Mouse (Mus musculus) ovary, postnatal 36 days (tissue): ENCODE results near the gene Lmntd1.

ENCODE experiments used
- DNase-seq: peaks from one replicate; pipeline ENCODE4 v3.0.0; 2022; ENCODE audit warnings: low spot score, mixed read lengths

Gene Lmntd1

DNA sequence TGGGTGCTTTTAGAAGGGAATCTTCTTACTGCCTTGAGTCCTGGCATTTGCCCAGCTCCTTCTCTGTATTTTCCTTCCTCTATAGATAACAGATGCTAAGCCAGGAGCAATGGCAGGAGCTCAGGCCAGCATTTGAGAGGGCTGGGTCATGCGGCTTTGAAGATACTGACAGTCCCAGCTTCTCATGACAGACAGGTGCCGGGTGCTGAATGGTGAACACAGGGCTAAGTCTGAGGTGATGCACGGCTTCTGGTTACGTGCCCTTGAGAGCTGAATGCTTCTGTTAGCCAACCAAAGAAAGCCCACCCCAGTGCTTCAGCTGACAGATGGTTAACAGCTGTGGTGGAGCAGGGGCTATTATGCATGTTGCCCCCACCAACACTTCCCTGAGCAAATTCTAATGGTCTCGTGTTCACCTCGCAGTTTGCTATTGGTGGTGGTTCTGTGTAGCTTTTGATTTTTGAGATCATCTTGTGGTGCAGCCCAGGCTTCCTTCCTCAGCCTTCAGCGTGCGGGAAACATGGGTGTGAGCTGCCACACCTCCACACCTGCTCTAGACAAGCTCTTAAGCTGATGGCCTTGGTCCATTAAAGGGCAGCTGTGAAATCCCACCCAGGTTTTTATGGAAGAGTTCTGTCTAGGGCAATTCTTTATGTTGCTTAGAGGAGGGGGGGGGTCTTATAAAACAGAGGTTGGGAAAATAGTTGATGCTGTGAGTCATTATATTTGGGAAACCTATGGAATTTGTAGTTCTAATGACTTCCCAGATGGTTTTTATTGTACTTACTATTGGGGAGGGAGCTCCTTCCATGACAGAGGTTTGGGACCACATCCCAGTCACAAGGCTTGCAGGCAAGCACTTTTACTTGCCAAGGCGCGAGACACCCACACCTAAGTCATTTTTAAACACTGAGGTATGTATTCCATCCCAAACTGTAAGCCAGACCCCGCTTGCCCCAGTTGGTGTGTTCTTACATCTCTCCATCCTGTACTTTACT, 181.1 kb downstream of the Lmntd1 start:
- DNase-seq: no peak

- DNase-seq: no peak
Measured at GRCm38 (mm10) chr6:145431747-145432146, 182.4 kb downstream of the Lmntd1 start.

GRCm38 (mm10) chr6:145427411-145427810, 186.7 kb downstream of the Lmntd1 start:
- DNase-seq: no peak

- DNase-seq: no peak
Measured at GRCm38 (mm10) chr6:145426501-145426900, 187.6 kb downstream of the Lmntd1 start.

- no peak for DNase-seq
Measured at GRCm38 (mm10) chr6:145424156-145424555, 190.0 kb downstream of the Lmntd1 start.

DNA sequence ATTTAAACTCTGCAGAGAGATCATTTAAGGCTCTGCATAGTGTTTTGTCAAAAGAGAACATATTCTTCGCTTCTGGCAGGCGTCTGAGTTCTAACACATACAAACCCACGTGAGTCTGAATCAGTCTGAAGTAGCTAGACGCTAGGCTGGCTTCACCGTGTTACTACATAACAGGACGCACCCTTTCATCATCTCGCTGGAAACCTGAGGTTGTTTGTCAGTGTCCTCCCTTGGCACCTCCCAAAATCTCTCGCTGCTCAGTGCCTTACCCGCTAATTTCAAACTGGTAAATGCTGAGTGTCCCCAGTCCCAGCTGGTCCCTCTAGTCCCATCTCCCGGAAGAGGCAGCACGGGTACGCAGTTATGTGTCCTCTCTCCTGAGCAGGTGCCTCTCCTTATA, 190.6 kb downstream of the Lmntd1 start:
- DNase-seq: no peak

GRCm38 (mm10) chr6:145421666-145422065, 192.5 kb downstream of the Lmntd1 start:
- no peak for DNase-seq

- no peak for DNase-seq
Measured at GRCm38 (mm10) chr6:145420407-145420806, 193.7 kb downstream of the Lmntd1 start.

DNA sequence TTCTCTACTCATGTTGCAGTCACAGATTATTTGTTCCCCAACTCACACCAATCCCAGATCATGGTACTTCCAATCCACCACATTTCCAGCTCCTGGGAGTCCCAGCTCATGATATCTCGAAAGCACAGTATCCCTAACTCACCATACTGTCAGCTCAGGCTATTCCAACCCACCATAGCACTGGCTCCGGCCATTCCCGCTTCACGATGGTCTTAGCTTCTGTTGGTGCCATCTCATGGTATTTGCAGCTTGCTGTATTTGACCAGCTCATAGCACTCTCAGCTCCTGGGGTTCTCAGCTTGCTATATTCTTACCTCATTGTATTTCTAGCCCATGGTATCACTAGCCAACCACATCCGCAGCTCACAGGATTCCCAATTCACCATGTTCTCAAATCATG, 195.3 kb downstream of the Lmntd1 start:
- no peak for DNase-seq

DNA sequence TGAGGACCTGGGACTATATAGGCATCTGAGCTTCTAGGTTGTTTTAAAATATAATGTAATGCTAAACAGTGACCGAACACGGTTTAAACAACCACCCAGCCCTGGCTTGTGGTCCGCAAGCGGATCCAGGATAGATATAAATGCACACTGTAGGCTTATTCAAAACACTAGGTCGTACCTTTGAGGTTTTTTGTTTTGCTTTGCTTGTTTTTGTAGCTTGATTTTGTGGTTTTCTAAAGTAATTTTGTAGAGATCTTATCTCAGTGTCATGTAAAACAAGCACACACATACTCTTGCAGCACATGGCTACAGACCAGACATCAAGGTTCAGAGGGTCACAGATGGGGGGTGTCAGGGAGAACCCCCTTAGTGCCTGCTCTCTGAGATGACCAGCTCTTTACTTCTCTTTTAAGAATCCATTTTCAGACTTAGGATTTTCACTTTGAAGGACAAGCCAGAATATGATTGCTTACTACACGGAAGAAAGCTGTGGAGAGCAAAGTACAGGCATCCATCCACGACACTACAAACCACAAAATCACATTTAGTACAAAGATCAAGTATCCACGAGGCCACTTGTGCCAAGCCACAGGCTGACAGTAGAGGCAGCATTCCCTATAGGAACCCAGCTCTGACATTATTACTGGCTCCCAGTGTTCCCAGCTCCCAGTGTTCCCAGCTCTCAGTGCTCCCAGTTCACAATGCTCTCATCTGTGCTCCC, 196.2 kb downstream of the Lmntd1 start:
- DNase-seq: no peak

DNA sequence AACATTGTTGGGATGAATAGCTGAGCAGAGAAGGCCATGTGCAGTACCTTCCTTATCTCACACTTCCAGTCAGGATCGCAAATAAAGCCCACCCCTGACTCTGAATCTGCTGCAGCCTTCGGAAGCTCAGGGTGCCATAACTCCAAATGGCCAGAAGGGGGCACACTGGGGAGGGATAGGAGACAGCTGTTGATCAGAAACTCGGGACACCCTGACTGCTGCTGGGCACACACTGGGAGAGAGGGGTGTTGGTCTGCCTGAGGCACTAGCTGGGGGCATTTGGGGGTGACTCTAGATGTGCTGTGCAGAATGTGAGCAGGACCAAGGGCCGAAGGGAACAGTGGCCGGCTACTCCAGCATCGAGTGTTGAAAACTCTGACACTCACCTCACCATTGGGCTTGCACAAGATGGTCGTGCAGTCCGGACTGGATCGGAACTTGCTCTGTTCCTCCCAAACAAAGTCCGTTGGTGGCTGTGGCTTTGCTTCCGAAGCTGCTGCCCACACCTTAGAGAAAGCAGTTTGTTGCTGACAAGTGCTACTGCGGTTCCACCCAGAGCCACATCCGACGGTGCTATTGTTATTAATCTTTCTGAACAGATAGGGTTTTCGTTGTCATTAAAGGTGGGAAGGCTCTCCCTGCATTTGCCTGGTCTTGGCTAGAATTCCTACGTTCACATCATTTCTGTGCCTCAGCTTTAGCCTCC, 197.0 kb downstream of the Lmntd1 start:
- DNase-seq: peak; percentile 56

DNA sequence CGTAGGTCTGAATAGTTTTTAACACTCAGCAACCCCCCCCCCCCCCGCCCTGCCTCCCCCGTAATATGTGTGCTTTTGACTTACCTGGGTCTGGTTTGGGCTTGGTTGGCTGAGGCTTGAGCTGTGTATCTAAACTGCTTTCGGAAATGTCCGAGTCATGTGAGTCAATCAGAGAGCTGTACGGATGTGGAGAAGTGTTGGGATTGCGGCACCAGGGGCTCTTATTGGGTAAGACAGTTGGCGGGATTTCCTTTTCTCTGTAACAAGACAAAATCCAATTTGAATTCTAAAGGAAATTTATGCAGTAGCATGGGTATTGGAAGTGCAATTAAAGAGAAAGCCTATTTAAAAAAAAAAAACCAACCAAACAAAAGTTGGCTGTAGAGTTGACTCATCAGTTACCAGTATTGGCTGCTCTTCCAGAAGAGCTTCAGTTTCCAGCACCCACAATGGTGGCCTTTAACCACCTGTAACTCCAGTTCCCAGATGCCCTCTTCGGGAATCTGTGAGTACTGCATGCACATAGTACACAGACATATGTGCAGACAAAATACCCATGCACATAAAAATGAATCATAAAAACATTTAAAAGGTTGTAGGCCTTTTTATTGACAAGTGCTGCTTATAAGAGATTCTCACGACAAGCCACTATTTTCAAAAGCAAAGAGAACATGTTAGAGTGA, 209.6 kb downstream of the Lmntd1 start:
- no peak for DNase-seq

- no peak for DNase-seq
Measured at GRCm38 (mm10) chr6:145401140-145401539, 213.0 kb downstream of the Lmntd1 start.

DNA sequence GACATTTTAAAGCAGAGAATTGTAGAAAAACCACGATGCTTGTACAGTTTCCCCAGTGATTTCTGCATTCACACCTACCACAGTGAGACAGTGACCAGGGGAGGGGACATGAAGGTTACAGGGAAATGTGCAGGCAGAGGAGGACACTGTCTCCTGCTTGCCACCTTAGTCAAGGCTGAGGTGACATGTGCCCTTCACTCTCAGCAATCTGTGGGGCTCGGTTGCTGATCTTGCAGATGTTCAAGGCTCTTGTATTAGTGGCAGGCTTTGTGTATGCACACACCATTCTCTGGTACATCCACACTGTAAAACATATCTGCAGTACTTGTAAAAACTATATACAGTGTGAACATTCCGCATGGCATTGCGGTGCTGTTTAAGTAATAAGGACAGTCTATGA, 216.2 kb downstream of the Lmntd1 start:
- no peak for DNase-seq

DNA sequence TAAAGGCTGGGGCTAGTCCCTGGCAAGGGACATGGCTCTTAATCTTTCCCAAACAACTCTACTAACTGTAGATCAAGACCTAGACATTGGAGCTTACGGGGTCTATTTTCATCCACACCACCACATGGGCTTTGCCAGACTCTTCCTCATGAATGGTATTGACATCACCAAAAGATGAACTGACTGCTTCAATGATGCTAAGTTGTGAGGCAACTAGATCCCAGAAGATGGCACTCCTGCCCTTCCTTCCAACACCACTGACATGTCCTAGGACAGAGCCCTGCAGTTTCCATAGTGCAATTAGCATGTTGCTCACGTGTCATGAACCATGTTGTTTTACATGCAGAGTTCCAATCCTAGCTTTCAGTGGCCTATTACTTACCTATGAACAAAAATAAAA, 217.6 kb downstream of the Lmntd1 start:
- no peak for DNase-seq

GRCm38 (mm10) chr6:145390421-145390820, 223.7 kb downstream of the Lmntd1 start:
- no peak for DNase-seq

DNA sequence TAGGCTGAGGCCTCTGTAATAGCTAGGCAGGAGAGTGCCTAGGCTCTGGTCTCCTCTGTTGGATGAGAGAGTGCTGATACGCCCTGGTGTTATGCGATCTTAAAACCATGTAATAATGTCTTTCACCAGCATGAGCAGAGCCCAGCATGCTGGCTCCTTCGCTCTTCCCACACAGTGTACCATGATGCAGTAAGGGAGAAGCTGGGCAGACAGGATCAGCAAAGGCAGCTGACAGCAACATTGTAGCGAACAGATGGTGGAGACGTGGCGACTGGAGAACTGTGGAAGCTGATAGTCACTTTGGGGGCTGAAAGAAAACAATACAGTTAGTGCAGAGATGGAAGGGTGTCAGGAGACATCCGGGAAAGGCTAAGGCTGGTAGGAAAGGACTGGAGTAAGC, 224.2 kb downstream of the Lmntd1 start:
- DNase-seq: no peak

- DNase-seq: no peak
Measured at GRCm38 (mm10) chr6:145387378-145387777, 226.7 kb downstream of the Lmntd1 start.

DNA sequence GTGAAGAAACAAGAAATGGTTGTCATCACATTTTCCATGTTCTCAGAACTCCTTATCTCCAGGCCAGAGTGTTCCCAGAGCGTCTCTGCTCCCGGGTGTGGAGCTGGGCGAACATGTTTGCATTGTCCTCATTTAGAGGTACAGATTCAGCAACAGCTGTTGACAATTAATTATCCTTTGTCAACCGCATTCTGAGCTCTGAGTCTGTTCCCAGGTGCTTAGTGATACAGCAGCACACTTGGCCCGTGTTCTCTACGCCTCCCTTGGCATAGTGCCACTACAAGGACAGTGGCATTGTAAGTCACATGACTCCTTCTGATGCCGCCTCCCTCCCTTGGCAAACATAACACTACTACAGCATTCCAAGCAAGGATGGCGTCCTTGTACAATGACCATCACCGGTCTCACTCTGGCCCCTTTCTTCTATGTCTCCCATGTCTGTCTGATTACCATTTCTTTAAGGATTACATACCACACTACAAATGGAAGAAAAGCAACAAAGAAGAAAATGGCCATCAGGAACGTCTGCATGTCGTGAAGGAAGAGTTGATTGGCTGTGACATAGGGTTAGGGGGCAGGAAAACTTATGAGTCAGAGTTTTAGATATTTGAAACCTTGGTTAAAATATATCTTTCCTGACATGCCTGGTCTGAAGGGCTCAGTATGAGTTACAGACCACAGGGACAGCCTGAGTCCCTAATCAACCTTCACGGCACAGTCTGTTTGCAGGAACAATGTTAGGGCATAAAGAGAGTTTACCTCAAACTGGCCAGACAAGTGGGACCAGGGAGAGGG, 231.3 kb downstream of the Lmntd1 start:
- no peak for DNase-seq

DNA sequence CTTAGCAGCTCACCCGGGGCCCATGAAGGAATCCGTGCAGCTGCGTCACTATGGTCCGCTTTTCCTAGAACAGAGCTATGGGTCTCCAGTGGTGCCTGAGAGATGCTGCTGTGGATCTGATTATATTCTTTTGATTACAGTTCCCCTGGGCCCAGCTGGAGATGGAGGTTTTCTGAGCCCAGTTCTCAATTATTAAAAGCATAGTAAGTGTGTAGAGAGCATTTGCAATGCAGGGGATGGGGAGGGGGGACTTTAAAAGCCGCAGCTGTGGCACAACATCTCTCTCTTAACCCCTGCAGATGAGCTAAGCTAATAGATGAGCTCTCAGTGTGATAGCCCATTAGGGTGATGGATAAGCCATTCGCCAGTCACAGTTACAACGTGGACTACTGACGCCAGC, 233.2 kb downstream of the Lmntd1 start:
- DNase-seq: no peak

DNA sequence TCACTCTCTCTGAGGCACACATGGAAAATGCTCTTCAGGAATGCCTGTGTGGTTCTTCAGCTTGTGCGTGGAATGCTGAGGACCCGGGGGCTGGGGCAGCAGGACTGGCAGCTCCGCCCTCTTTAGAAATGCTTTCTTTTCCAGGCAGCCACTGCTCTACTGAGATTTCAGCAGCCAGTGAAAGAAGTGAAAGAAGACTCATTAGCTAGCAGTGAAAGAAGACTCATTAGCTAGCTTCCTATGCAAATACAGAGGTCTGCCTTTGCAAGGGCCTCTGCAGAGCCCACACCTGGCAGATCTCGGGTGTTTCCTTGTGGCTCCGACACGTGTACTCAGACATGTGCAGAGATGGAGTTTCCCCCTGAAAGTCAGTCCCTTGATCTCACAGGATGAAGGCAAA, 234.9 kb downstream of the Lmntd1 start:
- no peak for DNase-seq
